In the genomic region with DNA sequence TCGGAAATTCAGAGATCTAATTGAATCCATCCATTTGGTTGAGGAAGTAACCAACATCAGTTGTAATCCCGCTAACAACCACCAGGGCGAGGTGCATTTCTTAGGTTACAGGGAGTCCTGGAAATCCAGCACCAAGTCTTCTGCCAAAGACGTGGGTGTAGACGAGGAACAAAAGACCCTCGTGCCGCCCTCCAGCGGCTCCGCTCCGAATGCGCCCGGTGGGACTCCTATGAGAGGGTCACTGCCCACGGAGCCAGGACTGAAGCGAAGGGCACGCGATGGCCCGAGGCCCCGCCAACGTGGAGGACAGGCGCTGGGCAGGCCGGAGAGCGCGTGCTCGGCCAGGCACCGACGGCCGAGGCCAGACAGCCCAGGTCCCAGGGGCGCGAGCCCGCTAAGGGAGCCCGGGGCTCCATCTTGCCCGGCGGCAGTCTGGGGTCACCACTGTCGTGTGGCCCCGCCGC, we compare ENCODE assay signal across 8 mouse cellular contexts. TPM values are rescaled to one million over a fixed set of nuclear protein-coding genes. Genes with fewer than 3 reads are reported as not detected.
DNase-seq lines count a peak whose midpoint lies in the region; ATAC-seq lines count a peak whose summit lies in the region.

No protein-coding gene starts in this region.

- H3K4me2 ChIP-seq in midbrain, embryonic 12.5 days (replicated peaks) = peak overlapping the region; percentile 60

- under 1% methylated on average over 36 of the region's 36 CpGs for WGBS in limb, embryonic 10.5 days
- under 1% methylated on average over 36 of the region's 36 CpGs for WGBS in midbrain, embryonic 12.5 days

- H3K4me1 ChIP-seq in limb, embryonic 10.5 days = peaks cover 16% of the 10 kb centered on the region
- H3K4me1 ChIP-seq in midbrain, embryonic 12.5 days = peaks cover 19% of the 10 kb centered on the region

- peak overlapping the region; percentile 93 for H3K27ac ChIP-seq in limb, embryonic 10.5 days
- peak overlapping the region; percentile 91 for H3K27ac ChIP-seq in midbrain, embryonic 12.5 days (replicated peaks)

- DNase-seq in adrenal gland, postnatal 14 days = peak; percentile 84
- DNase-seq in embryo, embryonic 9.5 days (ENCODE audit: extremely low spot score) = peak; percentile 90
- DNase-seq in heart, adult 11 months = peak; percentile 98
- peak; percentile 82 for DNase-seq in kidney, adult 11 months
- DNase-seq in limb, embryonic 10.5 days (ENCODE audit: low spot score) = peak; percentile 88
- DNase-seq in skeletal muscle tissue, adult 2 months (ENCODE audit: low read depth, low spot score) = peak; percentile 65
- DNase-seq in adipocyte (ENCODE audit: low spot score) = no peak

- peak; percentile 36 for ATAC-seq in midbrain, embryonic 12.5 days (ENCODE audit: low FRiP score, low read depth)

- peak overlapping the region; percentile 62 for H3K9ac ChIP-seq in midbrain, embryonic 12.5 days (replicated peaks)

- H3K9me3 ChIP-seq in limb, embryonic 10.5 days (replicated peaks) = no peaks in the 10 kb centered on the region
- H3K9me3 ChIP-seq in midbrain, embryonic 12.5 days = no peaks in the 10 kb centered on the region

- no peaks in the 10 kb centered on the region for H3K27me3 ChIP-seq in limb, embryonic 10.5 days (ENCODE audit: low read depth, poor library complexity, severe bottlenecking)
- H3K27me3 ChIP-seq in midbrain, embryonic 12.5 days = no peaks in the 10 kb centered on the region

- peaks cover 21% of the 10 kb centered on the region for H3K36me3 ChIP-seq in limb, embryonic 10.5 days
- H3K36me3 ChIP-seq in midbrain, embryonic 12.5 days = peaks cover 9% of the 10 kb centered on the region; the same call in 1 of the 2 replicates

- H3K4me3 ChIP-seq in limb, embryonic 10.5 days = peak overlapping the region; percentile 59
- peak overlapping the region; percentile 57 for H3K4me3 ChIP-seq in midbrain, embryonic 12.5 days

RNA-seq across cellular contexts. Expression of a gene that starts 1.1 kb away (rescaled TPM):
- total RNA-seq in adrenal gland, postnatal 14 days (2021) = 53.1 and 58.6 TPM in 2 replicates
- polyA plus RNA-seq in limb, embryonic 10.5 days (2016; fragmentation: Nextera tagmentation; extraction: Ambion mirVana) = 49.9 and 66.7 TPM in 2 replicates
- 84.0 and 94.9 TPM in 2 replicates for polyA plus RNA-seq in midbrain, embryonic 12.5 days (2016; fragmentation: Nextera tagmentation; extraction: Ambion mirVana)
